ENCODE assay signal across 18 mouse cellular contexts in genomic region chr10:94883216-94883615, GRCm38 (mm10).
A peak's percentile ranks its signal among the peaks of the same experiment; 100 is the strongest.
DNase-seq lines count a peak whose midpoint lies in the region; ATAC-seq and TF ChIP-seq lines count a peak whose summit lies in the region.
"Had no signal": no experiment of that assay in that cellular context is flagged by ENCODE, and none has a peak within 500 bp of the region (broad histone marks: within the 10 kb centered on the region; RNA-seq: fewer than 3 reads in every experiment).

No protein-coding gene starts in this region.

- H3K4me3 ChIP-seq in heart, adult 2 months, result no peak overlapping the region
- H3K4me3 ChIP-seq in thymus, adult 2 months (ENCODE audit: control insufficient read depth, insufficient read depth, low read length), result no peak overlapping the region
- H3K4me3 ChIP-seq: embryonic facial prominence, embryonic 12.5 days; forebrain, embryonic 12.5 days; heart, embryonic 13.5 days; hindbrain, embryonic 15.5 days had no signal

- no peaks in the 10 kb centered on the region for H3K79me2 ChIP-seq in heart, adult 2 months (replicated peaks; ENCODE audit: control insufficient read depth, insufficient read depth, low read length)

- no peaks in the 10 kb centered on the region for H3K4me1 ChIP-seq in heart, adult 2 months (ENCODE audit: control insufficient read depth, insufficient read depth, low read length)
- H3K4me1 ChIP-seq in thymus, adult 2 months (replicated peaks; ENCODE audit: control insufficient read depth, insufficient read depth, low read length), result no peaks in the 10 kb centered on the region
- H3K4me1 ChIP-seq: embryonic facial prominence, embryonic 12.5 days; forebrain, embryonic 12.5 days; heart, embryonic 13.5 days had no signal

- no peak for ATAC-seq in megakaryocyte progenitor cell, adult 5-6 weeks (replicated peaks; ENCODE audit: poor library complexity)
- ATAC-seq: forebrain, postnatal 0 days had no signal

- TF ChIP-seq CTCF in heart, adult 2 months (IDR thresholded peaks at IDR 0.05), result no peak
- no peak for TF ChIP-seq CTCF in thymus, adult 2 months (IDR thresholded peaks at IDR 0.05; ENCODE audit: borderline replicate concordance, control insufficient read depth, extremely low read depth, insufficient read depth, low read length, poor library complexity)

- no peak overlapping the region for H3K9ac ChIP-seq in heart, adult 2 months (ENCODE audit: low read depth, low read length)
- H3K9ac ChIP-seq: embryonic facial prominence, embryonic 12.5 days; forebrain, embryonic 12.5 days; forebrain, postnatal 0 days; heart, embryonic 13.5 days; hindbrain, embryonic 15.5 days had no signal

- TF ChIP-seq POLR2A in heart, adult 2 months (IDR thresholded peaks at IDR 0.05; ENCODE audit: insufficient read depth, low read depth, low read length), result no peak
- TF ChIP-seq POLR2A in thymus, adult 2 months (IDR thresholded peaks at IDR 0.05; ENCODE audit: control insufficient read depth, extremely low read depth, insufficient read depth, low read length, poor library complexity), result no peak

- no peak overlapping the region for H3K27ac ChIP-seq in heart, adult 2 months
- no peak overlapping the region for H3K27ac ChIP-seq in thymus, adult 2 months (ENCODE audit: control insufficient read depth, insufficient read depth, low read length)
- H3K27ac ChIP-seq: embryonic facial prominence, embryonic 12.5 days; forebrain, embryonic 12.5 days; heart, embryonic 13.5 days; hindbrain, embryonic 15.5 days had no signal

- intact Hi-C loops in heart, adult 2 months (cut with DNase I), result no loop called here

- no peak for TF ChIP-seq EP300 in heart, adult 2 months (IDR thresholded peaks at IDR 0.05; ENCODE audit: insufficient read depth, low read depth, low read length)

- H3K36me3 ChIP-seq in heart, adult 2 months (ENCODE audit: control insufficient read depth, insufficient read depth, low read length), result no peaks in the 10 kb centered on the region
- no peaks in the 10 kb centered on the region for H3K36me3 ChIP-seq in thymus, adult 2 months (ENCODE audit: control insufficient read depth, insufficient read depth, low read length)
- H3K36me3 ChIP-seq: embryonic facial prominence, embryonic 12.5 days had no signal

- no peaks in the 10 kb centered on the region for H3K27me3 ChIP-seq in heart, adult 2 months (ENCODE audit: control insufficient read depth, insufficient read depth, low read length)
- H3K27me3 ChIP-seq in thymus, adult 2 months (ENCODE audit: control insufficient read depth, insufficient read depth, low read length), result no peaks in the 10 kb centered on the region
- H3K27me3 ChIP-seq: embryonic facial prominence, embryonic 12.5 days; forebrain, embryonic 12.5 days; heart, embryonic 13.5 days; hindbrain, embryonic 15.5 days had no signal

- peak; percentile 74 for DNase-seq in heart, adult 11 months
- no peak for DNase-seq in heart, adult 2 months
- DNase-seq in ovary, postnatal 36 days (ENCODE audit: low spot score), result peak; percentile 60
- DNase-seq in ovary, postnatal 14 days (ENCODE audit: low spot score), result no peak
- peak; percentile 47 to 68 for DNase-seq in adrenal gland, postnatal 36 days
- no peak for DNase-seq in spleen, postnatal 36 days (ENCODE audit: low spot score in 2 of 2)
- no peak for DNase-seq in thymus, adult 2 months
- DNase-seq: cerebellum, adult 11 months; cerebellum, adult 8-10 months; cerebellum, postnatal 25 days; forebrain, postnatal 0 days; gastrocnemius, postnatal 14 days; heart, postnatal 36 days had no signal

- 76% methylated on average over 6 of the region's 6 CpGs for WGBS in heart, adult 2 months
- WGBS in thymus, adult 2 months, result 91% methylated on average over 6 of the region's 6 CpGs

Comparison
In these comparisons a context has a peak if more than half of its experiments do, and no peak if none do; other contexts are left out.
1. DNase-seq: peak in heart, adult 11 months (single experiment), ovary, postnatal 36 days (single experiment) and adrenal gland, postnatal 36 days (2 of 2); none in heart, adult 2 months (0 of 2), ovary, postnatal 14 days (single experiment), spleen, postnatal 36 days (0 of 2) and thymus, adult 2 months (single experiment).